Mouse (Mus musculus): Measurements from ENCODE around the gene Bbc3. TPM values are rescaled to one million over a fixed set of nuclear protein-coding genes. Genes with fewer than 3 reads are reported as not detected.

Gene Bbc3
- polyA plus RNA-seq, 1 experiment = 9.2 TPM

DNA sequence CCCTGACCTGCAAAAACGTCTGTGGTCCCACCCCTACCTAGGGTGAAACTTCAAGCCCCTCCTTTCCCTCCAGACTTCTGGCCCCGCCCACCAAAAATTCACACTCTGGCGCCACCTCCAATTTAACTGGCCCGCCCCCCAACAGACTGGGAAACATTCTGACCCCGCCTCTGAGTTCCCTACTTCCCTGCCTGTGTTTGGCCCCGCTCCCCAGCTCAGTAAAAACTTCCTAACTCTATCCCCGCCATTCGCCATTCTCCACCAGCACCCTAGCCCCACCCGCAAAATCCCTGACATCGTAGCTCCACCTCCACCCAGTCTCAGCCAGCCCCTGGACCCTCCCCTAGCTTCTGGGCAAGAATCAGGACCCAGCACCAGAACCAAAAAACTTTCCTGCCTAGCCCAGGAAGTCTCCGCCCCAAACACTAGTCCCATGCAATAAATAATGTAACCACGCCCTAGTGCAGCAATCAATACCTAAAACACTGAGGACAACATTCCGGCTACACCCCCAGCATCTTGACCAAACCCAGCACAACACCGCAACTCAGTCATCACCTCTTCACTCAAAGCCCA lies 22.7 kb upstream of the Bbc3 start:
- H3K4me3 ChIP-seq (replicated peaks; ENCODE audit: control insufficient read depth, low read depth, low read length) = peak overlapping the region; percentile 64
- no peak for TF ChIP-seq CTCF (IDR thresholded peaks at IDR 0.05; ENCODE audit: control insufficient read depth, insufficient read depth, low read length)
- no peak for TF ChIP-seq POLR2A (IDR thresholded peaks at IDR 0.05; ENCODE audit: borderline replicate concordance, control insufficient read depth, low read depth, low read length)
- H3K4me1 ChIP-seq (ENCODE audit: control insufficient read depth, insufficient read depth, low read length) = no peaks in the 10 kb centered on the region
- WGBS = under 1% methylated on average over 14 of the region's 14 CpGs
- peak overlapping the region; percentile 52 for H3K27ac ChIP-seq (ENCODE audit: control insufficient read depth, insufficient read depth, low read depth, low read length, poor library complexity)

- H3K4me3 ChIP-seq (replicated peaks; ENCODE audit: control insufficient read depth, low read depth, low read length) = peak within 1 kb of the TSS; percentile 64
- no peak for TF ChIP-seq CTCF (IDR thresholded peaks at IDR 0.05; ENCODE audit: control insufficient read depth, insufficient read depth, low read length)
- no peak; the same call in 1 of the 2 replicates for TF ChIP-seq POLR2A (IDR thresholded peaks at IDR 0.05; ENCODE audit: borderline replicate concordance, control insufficient read depth, low read depth, low read length)
- no peaks in the 10 kb centered on the region for H3K4me1 ChIP-seq (ENCODE audit: control insufficient read depth, insufficient read depth, low read length)
- peak within 1 kb of the TSS; percentile 94 for H3K27ac ChIP-seq (ENCODE audit: control insufficient read depth, insufficient read depth, low read depth, low read length, poor library complexity)
- under 1% methylated on average over 70 of the region's 70 CpGs for WGBS
These were observed 21.9 kb upstream of the Bbc3 start, which contains the start of gene Ccdc9 for GRCm38 (mm10) chr7:16286026-16286961. Ccdc9 (minus strand) TSS chr7:16286795.

GRCm38 (mm10) chr7:16287016-16287415 lies 21.2 kb upstream of the Bbc3 start:
- TF ChIP-seq POLR2A (IDR thresholded peaks at IDR 0.05; ENCODE audit: borderline replicate concordance, control insufficient read depth, low read depth, low read length) (no peak), CTCF (IDR thresholded peaks at IDR 0.05; ENCODE audit: control insufficient read depth, insufficient read depth, low read length) (no peak)
- H3K27ac ChIP-seq (ENCODE audit: control insufficient read depth, insufficient read depth, low read depth, low read length, poor library complexity) = peak overlapping the region; percentile 94; the same call in 1 of the 2 replicates
- H3K4me3 ChIP-seq (replicated peaks; ENCODE audit: control insufficient read depth, low read depth, low read length) = peak overlapping the region; percentile 64
- no peaks in the 10 kb centered on the region for H3K4me1 ChIP-seq (ENCODE audit: control insufficient read depth, insufficient read depth, low read length)
- WGBS = 51% methylated on average over 2 of the region's 2 CpGs

DNA sequence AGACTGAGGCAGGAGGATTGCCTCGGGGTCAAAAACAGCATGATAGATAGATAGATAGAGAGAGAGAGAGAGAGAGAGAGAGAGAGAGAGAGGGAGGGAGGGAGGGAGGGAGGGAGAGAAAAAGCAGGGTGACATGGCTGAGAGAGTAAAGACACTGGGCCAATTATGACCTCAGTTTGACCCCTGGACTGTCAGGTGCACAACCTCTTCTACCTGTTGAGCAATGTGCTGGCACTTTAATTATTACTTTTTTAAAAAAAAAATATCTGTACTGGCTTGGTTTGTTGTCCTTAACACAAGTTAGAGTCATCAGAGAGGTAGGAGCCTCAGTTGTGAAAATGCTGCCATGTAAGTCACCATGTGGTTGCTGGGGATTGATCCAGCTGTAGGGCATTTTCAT lies 20.4 kb upstream of the Bbc3 start:
- TF ChIP-seq POLR2A (IDR thresholded peaks at IDR 0.05; ENCODE audit: borderline replicate concordance, control insufficient read depth, low read depth, low read length) (no peak), CTCF (IDR thresholded peaks at IDR 0.05; ENCODE audit: control insufficient read depth, insufficient read depth, low read length) (no peak)
- no peak overlapping the region for H3K4me3 ChIP-seq (replicated peaks; ENCODE audit: control insufficient read depth, low read depth, low read length)
- no peaks in the 10 kb centered on the region for H3K4me1 ChIP-seq (ENCODE audit: control insufficient read depth, insufficient read depth, low read length)
- 72% methylated on average over 1 of the region's 1 CpGs for WGBS
- no peak overlapping the region for H3K27ac ChIP-seq (ENCODE audit: control insufficient read depth, insufficient read depth, low read depth, low read length, poor library complexity)

- TF ChIP-seq CTCF (IDR thresholded peaks at IDR 0.05; ENCODE audit: control insufficient read depth, insufficient read depth, low read length) (0 out of 2 replicates have a peak, but pooled peaks have one; percentile 22), POLR2A (IDR thresholded peaks at IDR 0.05; ENCODE audit: borderline replicate concordance, control insufficient read depth, low read depth, low read length) (no peak)
- Histone ChIP-seq H3K4me1 (ENCODE audit: control insufficient read depth, insufficient read depth, low read length) (peaks cover 10% of the 10 kb centered on the region), H3K4me3 (replicated peaks; ENCODE audit: control insufficient read depth, low read depth, low read length) (no peak overlapping the region), H3K27ac (ENCODE audit: control insufficient read depth, insufficient read depth, low read depth, low read length, poor library complexity) (peak overlapping the region; percentile 95)
- 9% methylated on average over 4 of the region's 4 CpGs for WGBS
These were observed 13.8 kb upstream of the Bbc3 start for GRCm38 (mm10) chr7:16294346-16294745.

GRCm38 (mm10) chr7:16294837-16295236 lies 13.4 kb upstream of the Bbc3 start:
- TF ChIP-seq CTCF (IDR thresholded peaks at IDR 0.05; ENCODE audit: control insufficient read depth, insufficient read depth, low read length) = peak; percentile 99
- peak; percentile 49; the same call in 1 of the 2 replicates for TF ChIP-seq POLR2A (IDR thresholded peaks at IDR 0.05; ENCODE audit: borderline replicate concordance, control insufficient read depth, low read depth, low read length)

GRCm38 (mm10) chr7:16295321-16295900 lies 12.8 kb upstream of the Bbc3 start:
- Histone ChIP-seq H3K4me3 (replicated peaks; ENCODE audit: control insufficient read depth, low read depth, low read length) (peak overlapping the region; percentile 70), H3K4me1 (ENCODE audit: control insufficient read depth, insufficient read depth, low read length) (peaks cover 10% of the 10 kb centered on the region), H3K27ac (ENCODE audit: control insufficient read depth, insufficient read depth, low read depth, low read length, poor library complexity) (peak overlapping the region; percentile 95)
- 1% methylated on average over 41 of the region's 41 CpGs for WGBS
- TF ChIP-seq POLR2A (IDR thresholded peaks at IDR 0.05; ENCODE audit: borderline replicate concordance, control insufficient read depth, low read depth, low read length) = peak; percentile 79; the same call in 1 of the 2 replicates
- peak; percentile 12; the same call in 1 of the 2 replicates for TF ChIP-seq CTCF (IDR thresholded peaks at IDR 0.05; ENCODE audit: control insufficient read depth, insufficient read depth, low read length)

More at GRCm38 (mm10) chr7:16294837-16295236, 13.4 kb upstream of the Bbc3 start:
- peak overlapping the region; percentile 95 for H3K27ac ChIP-seq (ENCODE audit: control insufficient read depth, insufficient read depth, low read depth, low read length, poor library complexity)
- peaks cover 10% of the 10 kb centered on the region for H3K4me1 ChIP-seq (ENCODE audit: control insufficient read depth, insufficient read depth, low read length)
- H3K4me3 ChIP-seq (replicated peaks; ENCODE audit: control insufficient read depth, low read depth, low read length) = peak overlapping the region; percentile 70
- under 1% methylated on average over 23 of the region's 23 CpGs for WGBS
